Mouse (Mus musculus) T-helper 2 cell (primary cell): Measurements from ENCODE around the gene Xrcc1.

ENCODE experiments used
- in situ Hi-C: fragments of 300-600 bp; cut with MboI, MseI; formaldehyde crosslinking; loops from one replicate; pipeline ENCODE4 v1.15.1; 2025; ENCODE audit warnings: high pct_unique_total_duplicates

Gene Xrcc1

DNA sequence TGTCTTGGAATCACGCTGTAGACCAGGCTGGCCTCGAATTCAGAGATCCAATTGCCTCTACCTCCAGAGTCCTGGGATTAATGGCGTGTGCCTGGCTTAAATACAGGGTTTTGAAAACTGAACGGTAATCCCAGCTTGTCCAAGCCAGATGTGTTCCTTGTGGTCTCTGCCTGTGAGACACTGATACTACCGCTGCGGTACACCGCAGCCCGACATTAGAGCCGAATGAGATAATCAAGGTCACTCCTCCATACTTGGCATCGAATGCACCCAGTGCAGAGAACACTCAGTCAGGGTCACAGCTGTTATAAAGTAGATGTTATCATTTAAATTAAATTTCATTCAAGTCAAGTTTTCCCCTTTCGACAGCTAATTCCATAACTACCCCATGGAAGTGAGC, 17.2 kb upstream of the Xrcc1 start:
- in situ Hi-C loops, result no loop called here

DNA sequence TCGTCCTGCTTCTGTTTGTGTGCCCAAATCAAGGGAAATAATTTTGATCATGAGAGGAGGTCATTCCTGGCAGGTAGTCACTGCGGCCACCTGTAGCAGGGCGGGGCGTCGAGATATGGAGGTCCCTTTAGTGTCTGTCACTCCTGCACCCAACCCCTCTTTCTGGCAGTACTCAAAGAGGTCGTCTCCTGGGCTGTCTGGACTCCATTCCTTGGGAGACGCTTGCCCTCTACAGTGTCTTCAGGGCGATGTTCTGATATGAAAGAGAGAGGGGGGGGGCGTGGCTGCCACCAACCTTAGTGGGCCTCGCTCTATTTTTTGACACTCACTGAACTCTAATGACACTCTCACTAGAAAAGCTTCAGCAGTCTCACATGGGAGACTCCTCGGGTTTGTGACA, 16.5 kb upstream of the Xrcc1 start:
- in situ Hi-C loops, result no loop called here

DNA sequence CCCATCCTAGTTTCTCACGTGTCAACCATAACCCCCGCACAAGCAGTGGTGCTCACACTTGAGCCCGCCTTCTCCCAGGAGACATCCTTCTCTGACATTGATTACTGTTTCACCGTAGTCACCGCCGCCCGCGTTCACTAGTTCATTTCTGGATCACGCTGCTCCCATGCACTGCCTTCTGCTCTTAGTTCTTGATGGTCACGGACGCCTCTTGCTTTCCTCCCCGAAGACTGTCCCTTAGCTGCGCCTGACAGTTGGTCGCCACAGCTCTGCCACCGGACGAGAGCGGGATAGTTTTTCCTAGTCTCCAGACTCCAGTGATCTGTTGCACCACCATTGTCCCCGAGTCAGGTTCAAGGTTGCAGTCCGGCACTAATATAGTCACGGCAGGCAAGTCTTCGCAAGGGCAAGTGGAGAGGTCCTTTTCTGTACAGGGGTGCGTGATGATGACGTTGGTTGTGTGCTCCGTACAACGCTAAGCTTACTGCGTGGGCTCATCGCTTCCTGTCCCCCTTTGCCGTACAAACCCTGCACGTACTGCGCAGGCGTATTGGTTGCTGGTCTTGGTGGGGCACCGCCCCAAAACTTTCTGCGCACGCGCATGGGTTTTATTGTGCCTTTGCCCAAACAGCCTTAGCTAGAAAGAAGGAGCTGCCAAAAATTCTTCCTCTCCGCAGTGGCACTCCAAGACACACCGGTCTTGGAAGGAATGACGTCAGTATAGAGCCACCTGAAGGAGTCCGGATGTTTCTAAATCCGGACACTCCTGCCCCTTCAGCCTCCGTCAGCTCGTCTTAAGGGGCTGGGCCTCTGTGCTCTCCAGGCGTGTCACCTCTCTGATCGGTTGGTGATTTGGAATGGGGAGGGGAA, 15.8 kb upstream of the Xrcc1 start, which contains the start of gene Irgq:
Gene Irgq, plus strand, starts transcription at position 628 of the 870 bp plus-strand sequence.
- in situ Hi-C loops, result loop anchor here (5.0 kb wide), 1 partner anchor 82 kb away; the partner anchor contains the start of gene Phldb3

- in situ Hi-C loops, result loop anchor here (5.0 kb wide), 1 partner anchor 81 kb away; the partner anchor contains the start of gene Phldb3
Observed at GRCm38 (mm10) chr7:24531211-24531971, 14.7 kb upstream of the Xrcc1 start.

DNA sequence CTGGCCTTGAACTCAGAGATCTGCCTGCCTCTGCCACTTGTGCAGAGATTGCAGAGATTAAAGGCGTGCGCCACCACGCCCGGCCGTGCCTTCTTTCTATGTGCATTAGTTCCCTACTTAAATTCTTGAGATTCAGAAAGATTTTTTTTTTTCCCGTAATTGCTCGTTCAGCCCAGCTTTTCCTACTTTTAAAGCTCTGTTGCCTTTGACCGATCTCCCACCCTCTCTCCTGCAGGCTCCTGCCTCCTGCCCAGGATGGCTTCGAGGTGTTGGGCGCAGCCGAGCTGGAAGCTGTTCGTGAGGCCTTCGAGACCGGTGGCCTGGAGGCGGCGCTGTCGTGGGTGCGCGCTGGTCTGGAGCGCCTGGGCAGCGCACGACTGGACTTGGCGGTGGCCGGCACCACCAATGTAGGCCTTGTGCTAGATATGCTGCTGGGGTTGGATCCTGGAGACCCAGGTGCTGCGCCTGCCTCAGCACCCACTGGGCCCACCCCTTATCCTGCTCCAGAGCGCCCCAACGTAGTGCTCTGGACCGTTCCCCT, 13.0 kb upstream of the Xrcc1 start:
- in situ Hi-C loops, result loop anchor here (5.0 kb wide), 1 partner anchor 79 kb away; the partner anchor contains the start of gene Phldb3

DNA sequence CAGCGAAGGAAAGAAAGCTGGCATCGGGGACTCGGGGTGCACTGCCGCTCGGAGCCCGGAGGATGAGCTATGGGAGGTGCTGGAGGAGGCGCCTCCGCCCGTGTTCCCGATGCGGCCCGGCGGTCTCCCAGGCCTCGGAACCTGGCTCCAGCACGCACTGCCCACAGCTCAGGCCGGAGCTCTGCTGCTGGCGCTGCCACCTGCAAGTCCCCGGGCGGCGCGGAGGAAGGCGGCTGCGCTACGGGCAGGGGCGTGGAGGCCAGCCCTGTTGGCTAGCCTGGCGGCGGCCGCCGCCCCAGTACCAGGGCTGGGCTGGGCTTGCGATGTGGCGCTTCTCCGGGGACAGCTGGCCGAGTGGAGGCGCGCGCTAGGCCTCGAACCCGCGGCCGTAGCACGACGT, 12.3 kb upstream of the Xrcc1 start:
- in situ Hi-C loops, result loop anchor here (5.0 kb wide), 1 partner anchor 78 kb away; the partner anchor contains the start of gene Phldb3

- in situ Hi-C loops, result loop anchor here (5.0 kb wide), 1 partner anchor 78 kb away; the partner anchor contains the start of gene Phldb3
Observed at GRCm38 (mm10) chr7:24534301-24534700, 11.8 kb upstream of the Xrcc1 start.

- in situ Hi-C loops, result loop anchor here (5.0 kb wide), 1 partner anchor 35 kb away; no protein-coding TSS in a partner anchor
Observed at GRCm38 (mm10) chr7:24537081-24537480, 9.0 kb upstream of the Xrcc1 start.

- in situ Hi-C loops, result loop anchor here (5.0 kb wide), 1 partner anchor 35 kb away; no protein-coding TSS in a partner anchor
Observed at GRCm38 (mm10) chr7:24537591-24537990, 8.5 kb upstream of the Xrcc1 start.

- in situ Hi-C loops, result loop anchor here (5.0 kb wide), 1 partner anchor 34 kb away; no protein-coding TSS in a partner anchor
Observed at GRCm38 (mm10) chr7:24538154-24538553, 7.9 kb upstream of the Xrcc1 start.

GRCm38 (mm10) chr7:24538701-24539100, 7.4 kb upstream of the Xrcc1 start:
- in situ Hi-C loops, result loop anchor here (5.0 kb wide), 1 partner anchor 34 kb away; no protein-coding TSS in a partner anchor

GRCm38 (mm10) chr7:24539686-24540085, 6.4 kb upstream of the Xrcc1 start:
- in situ Hi-C loops, result loop anchor here (5.0 kb wide), 1 partner anchor 33 kb away; no protein-coding TSS in a partner anchor

- in situ Hi-C loops, result no loop called here
Observed at GRCm38 (mm10) chr7:24544506-24544905, 1.6 kb upstream of the Xrcc1 start.

DNA sequence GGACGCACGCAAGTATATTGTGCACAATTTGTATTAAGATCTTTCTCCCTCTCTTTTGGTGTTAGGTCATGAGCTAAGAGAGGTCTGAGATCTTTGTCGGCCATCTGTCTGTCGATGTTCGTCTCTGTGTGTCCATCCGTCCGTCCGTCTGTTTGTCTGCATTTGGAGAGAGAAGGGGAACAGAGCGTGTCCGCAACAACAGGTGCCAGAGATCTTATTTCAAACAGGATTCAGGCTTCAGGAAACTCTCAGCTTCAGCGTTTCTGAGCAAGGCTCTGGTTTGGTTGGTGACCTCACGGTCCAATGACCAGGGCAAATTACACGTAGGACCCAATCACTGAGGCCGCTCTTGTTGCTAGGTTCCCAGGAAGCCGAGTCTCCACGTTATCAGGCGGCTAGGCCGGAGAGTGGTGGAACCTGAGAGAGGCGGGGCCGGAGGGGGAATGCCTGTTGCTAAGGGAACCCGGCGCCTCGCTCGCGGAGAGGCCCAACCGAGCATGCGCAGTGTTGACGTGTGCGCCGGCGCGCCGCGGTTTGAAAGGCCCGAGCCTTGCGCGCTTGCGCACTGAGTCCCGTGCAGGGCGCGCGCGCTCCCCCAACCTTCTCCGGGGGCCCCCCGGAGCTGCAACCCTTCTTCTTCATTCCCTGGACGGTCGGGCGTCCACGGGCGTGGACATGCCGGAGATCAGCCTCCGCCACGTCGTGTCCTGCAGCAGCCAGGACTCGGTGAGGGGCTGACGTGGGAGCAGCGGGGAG, 723 bp downstream of the Xrcc1 start:
- in situ Hi-C loops, result no loop called here

DNA sequence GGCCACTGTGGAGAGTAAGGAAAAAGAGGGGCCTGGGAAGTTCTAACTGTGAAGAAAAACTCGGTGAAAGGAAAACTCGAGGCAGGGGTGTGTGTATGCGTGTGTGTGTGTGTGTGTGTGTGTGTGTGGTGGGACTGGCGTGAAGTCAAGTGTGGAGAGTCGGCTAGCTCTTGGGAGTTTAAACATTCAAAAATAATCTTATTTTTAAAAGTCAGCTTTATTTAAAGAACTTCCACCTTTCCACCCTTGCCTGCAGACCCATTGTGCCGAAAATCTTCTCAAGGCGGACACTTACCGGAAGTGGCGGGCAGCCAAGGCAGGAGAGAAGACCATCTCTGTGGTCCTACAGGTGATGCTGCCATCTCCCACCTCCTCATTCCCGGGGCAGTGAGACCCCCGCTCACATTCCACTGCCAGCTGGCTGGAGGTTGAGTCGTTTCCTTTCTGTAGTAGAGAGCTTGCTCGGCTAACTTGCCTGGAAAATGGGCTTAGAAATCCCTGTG, 1.5 kb downstream of the Xrcc1 start:
- in situ Hi-C loops, result no loop called here

DNA sequence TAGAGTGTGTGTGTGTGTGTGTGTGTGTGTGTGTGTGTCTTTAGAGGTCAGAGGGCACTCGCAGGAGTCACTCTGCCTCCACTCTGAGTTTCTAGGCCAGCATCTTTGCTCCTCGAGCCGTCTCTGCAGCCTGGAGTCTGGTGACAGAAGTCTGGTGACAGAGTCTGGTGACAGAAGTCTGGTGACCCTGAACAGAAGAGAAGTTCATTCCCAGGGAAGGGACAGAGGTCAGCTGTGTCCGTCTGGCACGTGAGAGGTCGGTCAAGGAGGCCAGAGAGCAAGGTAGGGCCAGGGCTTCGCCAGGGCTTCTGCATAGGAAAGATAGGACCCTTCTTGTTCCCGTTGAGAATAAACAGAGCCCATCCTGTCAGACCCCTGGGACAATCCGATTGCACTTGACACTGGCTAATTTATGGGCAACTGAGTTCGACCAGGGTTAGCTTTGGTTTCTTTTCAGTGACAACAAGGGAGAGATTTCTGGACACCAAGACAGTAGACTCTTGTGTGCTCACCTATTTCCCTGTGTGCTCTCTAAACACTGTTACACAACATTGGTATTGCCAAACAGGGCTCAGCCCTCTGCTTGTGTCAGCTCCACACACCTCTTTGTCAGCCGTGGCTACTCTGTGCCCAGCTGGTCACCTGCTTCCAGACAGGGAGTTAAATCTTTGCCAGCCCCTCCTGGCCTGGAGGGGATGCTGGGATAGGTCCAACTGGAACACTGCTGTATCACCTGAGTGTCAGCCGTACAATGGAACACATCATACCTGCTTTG, 6.1 kb downstream of the Xrcc1 start:
- in situ Hi-C loops, result no loop called here

DNA sequence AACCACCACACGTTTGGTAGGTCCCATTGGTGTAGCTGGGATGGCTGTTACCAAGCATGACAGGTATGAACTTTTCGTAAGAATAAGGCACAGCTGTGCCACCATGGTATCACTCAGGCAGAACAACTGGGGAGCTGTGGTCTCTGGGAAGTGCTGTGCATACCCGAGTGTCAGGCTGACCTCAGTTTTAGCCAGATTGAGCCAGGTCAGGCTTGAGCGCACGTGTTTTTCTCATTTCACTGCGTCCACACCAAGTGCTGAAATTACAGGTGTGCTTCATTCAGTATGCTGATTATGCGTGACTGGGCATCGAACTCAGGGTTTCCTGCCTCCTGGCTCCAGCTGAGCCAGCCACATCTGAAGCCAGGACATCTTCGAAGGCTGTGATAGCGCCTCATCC, 9.7 kb downstream of the Xrcc1 start:
- in situ Hi-C loops, result no loop called here

GRCm38 (mm10) chr7:24561450-24561849, 15.4 kb downstream of the Xrcc1 start:
- in situ Hi-C loops, result no loop called here

GRCm38 (mm10) chr7:24563191-24563836, 17.2 kb downstream of the Xrcc1 start:
- in situ Hi-C loops, result no loop called here
